Mouse (Mus musculus) heart, embryonic 11.5 days (tissue): ENCODE data around the gene Chsy1. TPM values are rescaled to one million over a fixed set of nuclear protein-coding genes. Genes with fewer than 3 reads are reported as not detected.

Experiments
- ATAC-seq: fragments of 200-750 bp; cut with Nextera tagmentation; replicated peaks from 2 replicates; pipeline ENCODE4 v1.8.0; 2017; ENCODE audit warnings: moderate library complexity; ENCODE audit not compliant: insufficient number of reproducible peaks, low FRiP score, low TSS enrichment
- H3K27ac ChIP-seq: fragments of 300-500 bp; sonication (generic); 2 replicates; pipeline ENCODE4 v1.5.1; 2014; ENCODE audit warnings: mild to moderate bottlenecking, low read depth, low read length
- H3K27me3 ChIP-seq: fragments of 300-500 bp; sonication (generic); 2 replicates; pipeline ENCODE4 v1.6.1; 2014; ENCODE audit warnings: mild to moderate bottlenecking, low read length, mixed read lengths; ENCODE audit not compliant: control insufficient read depth, insufficient read depth
- H3K36me3 ChIP-seq: fragments of 300-500 bp; sonication (generic); 2 replicates; pipeline ENCODE4 v1.6.1; 2014; ENCODE audit warnings: mild to moderate bottlenecking, low read length, moderate library complexity, mixed read lengths; ENCODE audit not compliant: control insufficient read depth, insufficient read depth
- H3K4me1 ChIP-seq: fragments of 300-500 bp; sonication (generic); 2 replicates; pipeline ENCODE4 v1.6.1; 2014; ENCODE audit warnings: low read length; ENCODE audit not compliant: control insufficient read depth, insufficient read depth
- H3K4me2 ChIP-seq: fragments of 300-500 bp; sonication (generic); 2 replicates; pipeline ENCODE4 v1.6.1; 2014; ENCODE audit warnings: mild to moderate bottlenecking, moderate library complexity
- H3K4me3 ChIP-seq: fragments of 300-500 bp; sonication (generic); 2 replicates; pipeline ENCODE4 v1.5.1; 2014; ENCODE audit warnings: low read depth, low read length
- H3K9ac ChIP-seq: fragments of 300-500 bp; sonication (generic); 2 replicates; pipeline ENCODE4 v1.6.1; 2014; ENCODE audit warnings: mild to moderate bottlenecking, low read depth, low read length, moderate library complexity
- H3K9me3 ChIP-seq: fragments of 300-500 bp; sonication (generic); replicated peaks from 2 replicates; pipeline ENCODE4 v1.6.1; 2016; ENCODE audit warnings: low read length; ENCODE audit not compliant: control insufficient read depth
- WGBS: fragments of 180-500 bp; shearing (Covaris S2); extraction: QIAGEN DNeasy Blood & Tissue Kit; methylation state at CpG from one replicate; pipeline ENCODE4 v1.1.7; 2014; ENCODE audit not compliant: insufficient replicate concordance; 5-methylcytosine and 5-hydroxymethylcytosine counted together
- polyA plus RNA-seq: library from polyadenylated mRNA; unstranded; fragments of >200 nt; fragmentation: Nextera tagmentation; extraction: Ambion mirVana; gene quantifications from 2 replicates; pipeline ENCODE4 v1.2.1, GENCODE M21; 2014

Chsy1 gene
- polyA plus RNA-seq = 24.1 and 29.0 TPM in 2 replicates

DNA sequence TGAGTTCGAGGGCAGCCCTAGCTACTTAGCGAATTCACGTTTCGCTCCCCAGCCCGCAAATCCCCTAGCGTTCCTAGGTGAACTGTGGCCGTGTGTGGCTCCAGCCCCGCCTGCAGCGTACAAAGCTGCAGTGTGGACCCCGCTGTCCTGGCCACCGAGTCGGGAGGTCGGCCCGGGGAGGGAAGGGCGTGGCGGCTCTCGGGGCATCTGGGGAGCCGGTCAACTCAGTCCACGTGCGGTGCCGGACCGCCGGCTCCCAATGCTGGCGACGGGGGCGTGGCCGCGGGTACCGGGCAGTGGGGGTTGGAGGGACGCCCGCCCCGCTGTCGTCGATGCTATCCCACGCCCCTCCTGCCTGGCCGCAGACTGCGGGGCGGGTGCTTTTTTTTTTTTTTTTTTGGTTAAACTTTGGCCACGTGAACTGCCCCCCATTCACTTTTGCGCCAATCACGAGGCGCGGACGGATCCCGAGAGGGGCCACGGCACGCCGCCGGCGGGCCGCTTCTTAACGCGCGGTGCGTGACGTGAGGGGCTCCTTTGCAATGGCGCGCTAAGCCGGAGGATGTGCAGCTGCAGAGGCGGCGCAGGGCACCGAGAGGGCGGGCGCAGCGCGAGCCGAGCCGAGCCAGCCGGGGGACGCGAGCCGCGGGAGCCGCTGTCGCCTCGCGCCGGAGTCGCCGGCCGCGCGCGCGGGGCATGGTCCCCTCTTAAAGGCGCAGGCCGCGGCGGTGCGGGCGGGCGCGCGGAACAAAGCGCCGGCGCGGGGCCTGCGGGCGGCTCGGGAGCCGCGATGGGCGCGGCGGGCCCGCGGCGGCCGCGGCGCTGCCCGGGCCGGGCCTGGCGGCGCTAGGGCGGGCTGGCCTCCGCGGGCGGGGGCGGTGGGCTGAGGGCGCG, at the start of gene Chsy1:
Chsy1 (plus strand) TSS at position 555 of the 894 bp plus-strand sequence.
- peak; percentile 82 for ATAC-seq
- H3K4me3 ChIP-seq = peak within 1 kb of the TSS; percentile 92
- no peaks in the 10 kb centered on the region for H3K9me3 ChIP-seq
- H3K4me2 ChIP-seq = peak within 1 kb of the TSS; percentile 91
- H3K27me3 ChIP-seq = no peaks in the 10 kb centered on the region
- peak within 1 kb of the TSS; percentile 66 for H3K27ac ChIP-seq
- peak within 1 kb of the TSS; percentile 93 for H3K9ac ChIP-seq
- under 1% methylated on average over 80 of the region's 123 CpGs for WGBS
- peaks cover 15% of the 10 kb centered on the region; the same call in 1 of the 2 replicates for H3K4me1 ChIP-seq
- H3K36me3 ChIP-seq = no peaks in the 10 kb centered on the region

DNA sequence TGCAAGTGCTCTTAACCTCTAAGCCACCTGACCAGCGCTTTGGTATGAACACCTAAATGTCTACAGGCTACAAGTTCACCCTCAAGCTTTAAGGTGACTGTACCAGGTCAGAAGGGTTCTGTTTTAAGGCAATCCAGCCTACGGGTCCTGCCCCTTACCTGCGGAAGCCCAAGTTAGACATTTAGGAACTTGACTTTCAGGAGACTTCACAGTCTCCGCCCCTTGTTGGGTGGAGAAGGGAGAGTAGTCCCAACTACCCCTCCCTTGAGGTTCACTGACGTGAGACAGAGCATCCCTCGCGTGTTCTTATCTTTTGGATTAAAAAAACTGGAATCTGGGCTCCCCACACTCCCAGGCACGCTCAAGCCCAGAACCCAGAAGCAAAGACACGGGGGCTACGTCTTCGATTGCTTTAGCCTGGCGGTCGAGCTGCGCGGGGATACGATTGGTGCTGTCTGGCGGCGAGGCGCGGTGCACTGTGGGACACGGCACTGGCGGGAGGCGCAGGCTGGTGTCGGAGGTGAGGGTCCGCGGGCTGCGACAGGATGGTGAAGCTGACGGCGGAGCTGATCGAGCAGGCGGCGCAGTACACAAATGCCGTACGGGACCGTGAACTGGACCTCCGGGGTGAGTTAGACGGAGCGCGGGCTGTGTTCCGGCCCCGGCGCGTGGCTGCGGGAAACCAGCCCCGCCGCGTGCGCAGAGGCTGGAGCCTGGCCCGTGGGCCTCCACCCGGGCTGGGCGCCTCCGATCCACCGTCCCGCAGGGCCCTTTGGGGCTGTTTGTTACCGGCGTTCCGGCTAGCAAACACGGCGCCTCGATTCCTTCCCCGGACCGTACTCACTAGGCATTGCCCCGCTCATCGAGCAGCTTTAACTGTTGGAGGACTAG, 49.0 kb upstream of the Chsy1 start:
- ATAC-seq = peak; percentile 85
- H3K9ac ChIP-seq = peak overlapping the region; percentile 79
- H3K27me3 ChIP-seq = peaks cover 2% of the 10 kb centered on the region; the same call in 1 of the 2 replicates
- peaks cover 3% of the 10 kb centered on the region for H3K36me3 ChIP-seq
- peak overlapping the region; percentile 76 for H3K4me2 ChIP-seq
- H3K4me3 ChIP-seq = peak overlapping the region; percentile 82
- no peaks in the 10 kb centered on the region for H3K9me3 ChIP-seq
- no peak overlapping the region for H3K27ac ChIP-seq
- WGBS = under 1% methylated on average over 64 of the region's 64 CpGs
- H3K4me1 ChIP-seq = peaks cover 11% of the 10 kb centered on the region; the same call in 1 of the 2 replicates

DNA sequence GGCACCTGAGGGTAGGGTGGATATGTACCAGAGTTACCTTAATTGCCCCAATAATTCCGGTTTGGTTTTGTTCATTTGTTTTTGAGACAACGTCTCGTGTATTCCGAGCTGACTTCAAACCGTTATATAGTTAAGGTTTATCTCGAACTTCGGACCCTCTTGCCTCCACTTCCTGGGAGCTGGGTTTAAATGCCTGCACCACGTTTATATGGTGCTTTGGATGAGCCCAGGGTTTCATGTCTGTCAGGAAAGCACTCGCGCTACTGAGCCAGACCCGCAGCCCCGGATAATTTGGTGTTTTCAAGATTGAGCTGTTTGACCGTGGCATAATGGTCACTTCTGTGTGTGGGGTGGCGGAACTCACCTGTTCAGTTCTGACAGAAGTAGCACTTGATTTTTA, 48.3 kb upstream of the Chsy1 start:
- WGBS = 2% methylated on average over 14 of the region's 14 CpGs
- Histone ChIP-seq H3K4me1 (peaks cover 11% of the 10 kb centered on the region; the same call in 1 of the 2 replicates), H3K4me3 (peak overlapping the region; percentile 82), H3K9ac (peak overlapping the region; percentile 79), H3K9me3 (no peaks in the 10 kb centered on the region), H3K36me3 (peaks cover 3% of the 10 kb centered on the region), H3K27ac (no peak overlapping the region), H3K27me3 (peaks cover 2% of the 10 kb centered on the region; the same call in 1 of the 2 replicates), H3K4me2 (peak overlapping the region; percentile 76)
- ATAC-seq = no peak

DNA sequence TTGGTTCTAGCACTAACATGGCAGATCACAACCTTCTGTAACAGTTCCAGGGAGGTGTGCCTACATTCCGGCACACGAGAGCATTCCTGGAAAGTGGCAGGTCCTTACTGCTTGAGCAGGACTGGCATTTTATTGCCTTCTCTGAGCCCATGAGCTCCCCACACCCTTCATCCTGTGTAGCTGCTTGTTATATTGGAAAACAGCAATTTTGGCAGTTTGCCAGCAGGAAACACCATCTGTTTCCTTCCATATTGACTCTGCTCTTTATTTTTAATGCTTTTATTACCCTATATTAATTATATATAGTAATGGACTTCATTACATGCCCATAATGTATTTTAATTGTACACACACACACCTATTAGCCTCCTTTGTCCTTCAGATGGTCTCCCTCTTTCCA, 32.9 kb upstream of the Chsy1 start:
- H3K4me3 ChIP-seq = no peak overlapping the region
- H3K9ac ChIP-seq = no peak overlapping the region
- WGBS = 86% methylated on average over 2 of the region's 2 CpGs
- H3K27me3 ChIP-seq = no peaks in the 10 kb centered on the region
- no peak overlapping the region for H3K4me2 ChIP-seq
- no peaks in the 10 kb centered on the region for H3K9me3 ChIP-seq
- H3K27ac ChIP-seq = no peak overlapping the region
- ATAC-seq = no peak
- peaks cover 8% of the 10 kb centered on the region; the same call in 1 of the 2 replicates for H3K4me1 ChIP-seq
- peaks cover 18% of the 10 kb centered on the region for H3K36me3 ChIP-seq

DNA sequence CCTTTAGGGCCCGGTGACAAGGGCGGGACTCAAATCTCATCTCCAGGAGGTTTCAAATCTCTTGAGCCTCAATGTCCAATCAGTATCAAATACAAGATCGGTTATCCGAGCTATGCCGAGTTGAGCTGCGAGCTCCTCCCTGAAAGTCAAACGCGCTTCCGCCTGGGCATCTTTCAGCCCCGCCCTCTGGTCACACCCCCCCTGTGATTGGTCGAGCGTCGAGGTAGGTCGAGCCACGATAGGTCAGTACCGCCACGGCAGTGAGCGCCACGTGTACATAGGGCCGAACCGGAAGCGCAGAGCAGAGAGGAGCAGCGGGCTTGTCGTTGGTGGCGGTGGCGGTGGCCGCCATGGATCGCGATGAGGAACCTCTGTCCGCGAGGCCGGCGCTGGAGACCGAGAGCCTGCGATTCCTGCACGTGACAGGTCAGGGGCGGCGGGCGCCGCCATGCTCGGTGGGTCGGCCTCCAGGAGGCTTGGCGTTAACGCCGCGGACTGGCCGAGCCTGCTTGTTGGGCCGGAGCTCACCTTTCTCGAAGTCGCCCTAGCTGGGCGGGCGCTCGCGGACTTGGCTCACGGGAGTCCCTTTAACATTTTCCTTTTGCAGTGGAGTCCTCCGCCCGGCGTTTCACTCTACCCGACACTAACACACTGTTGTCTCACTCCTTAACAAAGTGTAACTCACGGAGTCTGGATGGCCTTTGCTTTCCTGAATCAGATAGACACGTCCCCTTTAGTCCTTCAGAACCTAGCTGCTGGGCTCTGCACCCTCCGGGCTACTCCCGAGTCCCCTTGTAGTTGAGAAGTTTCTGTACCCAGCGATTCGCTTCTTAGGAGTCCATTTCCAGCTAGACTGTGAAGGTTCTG, 29.7 kb upstream of the Chsy1 start, which contains the start of gene Selenos:
Selenos (plus strand) TSS at position 286 of the 867 bp plus-strand sequence.
- under 1% methylated on average over 65 of the region's 65 CpGs for WGBS
- peak; percentile 100 for ATAC-seq
- H3K36me3 ChIP-seq = peaks cover 13% of the 10 kb centered on the region

DNA sequence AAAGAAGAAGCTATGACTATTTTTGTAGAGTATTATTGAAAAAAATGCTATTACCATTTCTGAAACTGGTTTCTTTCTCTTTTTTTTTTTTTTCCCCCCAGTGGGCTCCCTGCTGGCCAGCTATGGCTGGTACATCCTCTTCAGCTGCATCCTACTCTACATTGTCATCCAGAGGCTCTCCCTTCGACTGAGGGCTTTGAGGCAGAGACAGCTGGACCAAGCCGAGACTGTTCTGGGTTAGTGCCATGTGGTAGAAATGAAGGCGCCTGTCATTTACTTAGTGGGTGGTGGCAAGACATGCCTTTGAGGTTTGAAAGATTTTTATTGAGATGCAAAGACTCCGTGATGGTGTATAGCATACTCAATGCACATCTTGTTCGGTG, 29.1 kb upstream of the Chsy1 start:
- H3K9ac ChIP-seq = peak overlapping the region; percentile 74
- H3K4me2 ChIP-seq = peak overlapping the region; percentile 83
- H3K4me3 ChIP-seq = peak overlapping the region; percentile 75
- peaks cover 13% of the 10 kb centered on the region for H3K36me3 ChIP-seq
- H3K4me1 ChIP-seq = peaks cover 8% of the 10 kb centered on the region; the same call in 1 of the 2 replicates
- no peak for ATAC-seq
- 46% methylated on average over 5 of the region's 5 CpGs for WGBS
- peak overlapping the region; percentile 47; the same call in 1 of the 2 replicates for H3K27ac ChIP-seq
- H3K27me3 ChIP-seq = no peaks in the 10 kb centered on the region
- H3K9me3 ChIP-seq = no peaks in the 10 kb centered on the region

More for the DNA sequence above, 29.7 kb upstream of the Chsy1 start, which contains the start of gene Selenos:
- Histone ChIP-seq H3K4me1 (peaks cover 8% of the 10 kb centered on the region; the same call in 1 of the 2 replicates), H3K9ac (peak within 1 kb of the TSS; percentile 74), H3K4me2 (peak within 1 kb of the TSS; percentile 83), H3K9me3 (no peaks in the 10 kb centered on the region), H3K4me3 (peak within 1 kb of the TSS; percentile 75), H3K27me3 (no peaks in the 10 kb centered on the region), H3K27ac (peak within 1 kb of the TSS; percentile 47; the same call in 1 of the 2 replicates)

DNA sequence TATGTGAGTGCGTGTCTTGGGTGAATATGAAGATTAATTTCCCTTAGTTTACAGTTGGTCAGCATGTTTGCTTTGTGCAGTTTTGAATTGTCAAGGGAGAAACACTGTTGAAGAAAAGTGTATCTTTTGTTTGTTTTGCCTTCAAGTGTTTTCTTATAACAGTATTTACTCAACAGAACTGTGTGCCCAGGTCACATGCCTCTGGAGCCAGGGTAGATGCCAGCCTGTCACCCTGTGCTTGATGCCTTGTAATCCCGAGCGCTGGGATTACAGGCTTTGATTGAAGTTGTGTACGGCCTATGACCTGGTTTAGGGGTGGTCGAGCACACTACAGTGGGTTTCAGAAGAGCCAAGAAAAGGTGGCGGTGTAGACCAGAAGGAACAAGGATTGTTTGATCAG, 25.6 kb upstream of the Chsy1 start:
- no peak overlapping the region for H3K9ac ChIP-seq
- H3K9me3 ChIP-seq = no peaks in the 10 kb centered on the region
- H3K4me1 ChIP-seq = peaks cover 8% of the 10 kb centered on the region; the same call in 1 of the 2 replicates
- no peak overlapping the region for H3K27ac ChIP-seq
- 93% methylated on average over 6 of the region's 6 CpGs for WGBS
- no peak overlapping the region for H3K4me2 ChIP-seq
- peaks cover 26% of the 10 kb centered on the region for H3K36me3 ChIP-seq
- ATAC-seq = no peak
- H3K4me3 ChIP-seq = no peak overlapping the region
- H3K27me3 ChIP-seq = no peaks in the 10 kb centered on the region
